Mouse (Mus musculus) forebrain, embryonic 16.5 days (tissue): ENCODE data around the gene Dab2ip. TPM values are rescaled to one million over a fixed set of nuclear protein-coding genes. Genes with fewer than 3 reads are reported as not detected.

Source experiments
- ATAC-seq: fragments of 200-750 bp; cut with Nextera tagmentation; 2 replicates; pipeline ENCODE4 v1.8.0; 2017; ENCODE audit warnings: mild to moderate bottlenecking, moderate library complexity
- H3K27ac ChIP-seq: fragments of 300-500 bp; sonication (generic); 2 replicates; pipeline ENCODE4 v1.5.1; 2014; ENCODE audit warnings: low read length, control low read depth
- H3K27me3 ChIP-seq: fragments of 300-500 bp; sonication (generic); replicated peaks from 2 replicates; pipeline ENCODE4 v1.6.1; 2014; ENCODE audit warnings: low read length; ENCODE audit not compliant: control insufficient read depth, insufficient read depth
- H3K36me3 ChIP-seq: fragments of 300-500 bp; sonication (generic); 2 replicates; pipeline ENCODE4 v1.6.1; 2014; ENCODE audit not compliant: control insufficient read depth, insufficient read depth
- H3K4me1 ChIP-seq: fragments of 300-500 bp; sonication (generic); replicated peaks from 2 replicates; pipeline ENCODE4 v1.6.1; 2014; ENCODE audit warnings: low read length; ENCODE audit not compliant: control insufficient read depth, insufficient read depth
- H3K4me2 ChIP-seq: fragments of 300-500 bp; sonication (generic); 2 replicates; pipeline ENCODE4 v1.6.1; 2014; ENCODE audit warnings: mild to moderate bottlenecking, low read length, control low read depth
- H3K4me3 ChIP-seq: fragments of 300-500 bp; sonication (generic); replicated peaks from 2 replicates; pipeline ENCODE4 v1.5.1; 2014; ENCODE audit warnings: mild to moderate bottlenecking, low read length, control low read depth
- H3K9ac ChIP-seq: fragments of 300-500 bp; sonication (generic); replicated peaks from 2 replicates; pipeline ENCODE4 v1.6.1; 2014; ENCODE audit warnings: low read depth, low read length, control low read depth
- H3K9me3 ChIP-seq: fragments of 300-500 bp; sonication (generic); 2 replicates; pipeline ENCODE4 v1.6.1; 2016; ENCODE audit warnings: low read length; ENCODE audit not compliant: control insufficient read depth
- WGBS: fragments of 180-500 bp; shearing (Covaris S2); extraction: QIAGEN DNeasy Blood & Tissue Kit; methylation state at CpG from one replicate; pipeline ENCODE4 v1.1.7; 2014; 5-methylcytosine and 5-hydroxymethylcytosine counted together
- polyA plus RNA-seq: library from polyadenylated mRNA; unstranded; fragments of >200 nt; fragmentation: Nextera tagmentation; extraction: Ambion mirVana; gene quantifications from 2 replicates; pipeline ENCODE4 v1.2.1, GENCODE M21; 2015

Gene Dab2ip
- polyA plus RNA-seq, 1 experiment from 2014 or later, result 42.8 TPM

DNA sequence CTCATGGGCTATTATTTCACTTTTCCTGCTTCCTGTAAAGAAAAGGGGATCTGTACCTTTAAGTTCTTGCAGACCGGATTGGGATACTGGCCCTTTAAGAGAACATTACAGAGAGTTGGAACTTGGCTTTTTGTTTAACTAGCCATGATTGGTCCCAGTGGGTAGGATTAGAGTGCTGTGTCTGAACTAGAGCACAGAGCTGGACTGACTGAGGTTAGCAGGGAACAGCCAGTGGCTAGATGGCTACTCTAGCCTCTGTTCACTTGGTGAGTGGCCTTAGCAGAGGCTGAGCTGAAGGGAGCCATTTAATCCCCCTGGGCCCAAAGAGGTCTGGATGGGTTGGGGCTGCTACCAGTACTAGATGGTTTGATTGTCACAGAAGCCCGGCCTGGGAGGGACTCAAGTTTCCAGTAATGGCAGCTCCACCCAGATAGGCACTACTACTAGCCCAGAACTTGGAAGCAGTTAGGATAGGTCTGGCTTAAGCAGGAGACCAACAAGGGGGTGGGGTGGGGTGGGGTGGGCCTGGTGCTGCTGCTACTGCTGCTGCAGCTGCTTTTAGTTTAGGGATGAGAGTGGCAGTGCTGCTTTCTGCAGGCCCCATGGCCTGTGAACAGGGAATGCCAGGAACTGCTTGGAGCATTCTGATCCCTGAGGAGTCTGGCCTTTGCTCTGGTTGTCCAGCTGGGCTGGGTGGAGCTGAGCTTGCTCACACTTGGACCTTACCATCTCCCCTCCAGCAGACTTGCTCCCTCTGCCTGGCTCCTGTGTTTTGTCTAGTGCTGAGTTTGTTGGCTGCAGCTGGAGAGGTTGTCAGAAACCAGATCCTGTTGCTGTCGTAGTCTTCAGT, 138.7 kb downstream of the Dab2ip start:
- Histone ChIP-seq H3K9ac (no peak overlapping the region), H3K27ac (peak overlapping the region; percentile 48; the same call in 1 of the 2 replicates), H3K4me2 (no peak overlapping the region), H3K36me3 (no peaks in the 10 kb centered on the region), H3K4me1 (peaks cover 53% of the 10 kb centered on the region), H3K27me3 (no peaks in the 10 kb centered on the region), H3K4me3 (no peak overlapping the region), H3K9me3 (no peaks in the 10 kb centered on the region)
- peak; percentile 29; the same call in 1 of the 2 replicates for ATAC-seq
- WGBS, result 31% methylated on average over 3 of the region's 3 CpGs

DNA sequence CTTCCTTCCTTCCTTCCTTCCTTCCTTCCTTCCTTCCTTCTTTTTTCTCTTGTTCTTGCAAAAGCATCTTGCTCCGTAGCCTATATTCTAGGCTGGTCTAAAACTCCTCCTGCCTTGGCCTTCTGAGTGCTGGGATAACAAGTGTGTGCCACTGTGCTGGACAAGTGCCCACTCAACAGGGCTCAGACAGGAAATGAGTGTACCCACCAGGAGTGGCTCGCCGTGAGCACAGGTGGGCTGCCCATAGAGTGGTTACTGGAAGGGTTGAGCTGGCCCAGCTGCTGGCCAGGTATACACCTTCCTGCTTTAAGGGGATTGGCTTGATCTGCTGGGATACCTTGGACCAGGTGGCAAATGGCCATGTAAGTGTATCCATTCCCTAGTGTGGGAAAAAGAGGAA, 139.7 kb downstream of the Dab2ip start:
- H3K36me3 ChIP-seq, result no peaks in the 10 kb centered on the region
- WGBS, result 90% methylated on average over 3 of the region's 3 CpGs

DNA sequence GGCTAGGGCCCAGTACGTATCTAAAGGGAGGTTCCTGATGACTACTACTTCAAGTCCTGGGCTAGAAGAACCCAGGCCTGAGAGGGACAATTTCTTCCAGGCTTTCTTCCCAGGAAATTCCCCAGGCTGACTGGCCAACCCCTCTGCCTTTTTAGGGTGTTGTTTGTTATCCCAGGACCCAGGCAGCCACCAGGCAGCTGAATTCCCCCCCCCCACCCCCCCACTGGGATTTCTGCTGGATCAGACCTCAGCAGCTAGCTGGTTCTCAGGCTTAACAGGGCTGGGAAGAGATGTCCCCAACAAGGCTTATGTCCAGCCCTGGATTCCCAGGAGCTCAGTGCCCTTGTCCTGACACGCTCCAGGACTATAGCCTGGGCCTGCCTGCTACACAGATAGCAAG, 142.9 kb downstream of the Dab2ip start:
- Histone ChIP-seq H3K9me3 (no peaks in the 10 kb centered on the region), H3K27ac (no peak overlapping the region), H3K9ac (no peak overlapping the region), H3K27me3 (no peaks in the 10 kb centered on the region), H3K4me3 (no peak overlapping the region), H3K36me3 (no peaks in the 10 kb centered on the region), H3K4me1 (peaks cover 27% of the 10 kb centered on the region), H3K4me2 (no peak overlapping the region)
- no peak for ATAC-seq
- 86% methylated on average over 2 of the region's 2 CpGs for WGBS

More for the DNA sequence above, 139.7 kb downstream of the Dab2ip start:
- Histone ChIP-seq H3K4me1 (peaks cover 47% of the 10 kb centered on the region), H3K27me3 (no peaks in the 10 kb centered on the region), H3K9ac (no peak overlapping the region), H3K9me3 (no peaks in the 10 kb centered on the region), H3K4me2 (no peak overlapping the region), H3K4me3 (no peak overlapping the region), H3K27ac (no peak overlapping the region)
- ATAC-seq, result no peak

GRCm38 (mm10) chr2:35702001-35702400, 143.9 kb downstream of the Dab2ip start:
- Histone ChIP-seq H3K27ac (no peak overlapping the region), H3K9ac (no peak overlapping the region), H3K36me3 (no peaks in the 10 kb centered on the region), H3K4me3 (no peak overlapping the region), H3K4me2 (no peak overlapping the region), H3K4me1 (peaks cover 16% of the 10 kb centered on the region), H3K27me3 (no peaks in the 10 kb centered on the region), H3K9me3 (no peaks in the 10 kb centered on the region)
- no peak for ATAC-seq
- WGBS, result 79% methylated on average over 7 of the region's 7 CpGs

- no peaks in the 10 kb centered on the region for H3K27me3 ChIP-seq
- peak; percentile 34; the same call in 1 of the 2 replicates for ATAC-seq
- H3K9ac ChIP-seq, result no peak overlapping the region
Observed at GRCm38 (mm10) chr2:35702608-35703007, 144.5 kb downstream of the Dab2ip start.

GRCm38 (mm10) chr2:35703241-35703640, 145.2 kb downstream of the Dab2ip start:
- H3K27me3 ChIP-seq, result no peaks in the 10 kb centered on the region
- no peak for ATAC-seq
- no peaks in the 10 kb centered on the region for H3K36me3 ChIP-seq
- H3K9me3 ChIP-seq, result no peaks in the 10 kb centered on the region
- H3K4me2 ChIP-seq, result no peak overlapping the region
- no peak overlapping the region for H3K4me3 ChIP-seq
- peaks cover 12% of the 10 kb centered on the region for H3K4me1 ChIP-seq
- H3K27ac ChIP-seq, result no peak overlapping the region
- no peak overlapping the region for H3K9ac ChIP-seq
- WGBS, result 89% methylated on average over 3 of the region's 3 CpGs

More at GRCm38 (mm10) chr2:35702608-35703007, 144.5 kb downstream of the Dab2ip start:
- 30% methylated on average over 6 of the region's 6 CpGs for WGBS
- no peak overlapping the region for H3K4me3 ChIP-seq
- no peaks in the 10 kb centered on the region for H3K9me3 ChIP-seq
- H3K4me1 ChIP-seq, result peaks cover 12% of the 10 kb centered on the region
- no peak overlapping the region for H3K4me2 ChIP-seq
- no peaks in the 10 kb centered on the region for H3K36me3 ChIP-seq
- H3K27ac ChIP-seq, result no peak overlapping the region

- Histone ChIP-seq H3K36me3 (peaks cover 9% of the 10 kb centered on the region), H3K4me3 (no peak overlapping the region), H3K27ac (no peak overlapping the region), H3K9ac (no peak overlapping the region), H3K27me3 (no peaks in the 10 kb centered on the region), H3K4me2 (no peak overlapping the region), H3K9me3 (no peaks in the 10 kb centered on the region), H3K4me1 (peaks cover 9% of the 10 kb centered on the region; the same call in 1 of the 2 replicates)
- ATAC-seq, result no peak
- 96% methylated on average over 5 of the region's 5 CpGs for WGBS
Observed at GRCm38 (mm10) chr2:35712611-35713010, 154.5 kb downstream of the Dab2ip start.

DNA sequence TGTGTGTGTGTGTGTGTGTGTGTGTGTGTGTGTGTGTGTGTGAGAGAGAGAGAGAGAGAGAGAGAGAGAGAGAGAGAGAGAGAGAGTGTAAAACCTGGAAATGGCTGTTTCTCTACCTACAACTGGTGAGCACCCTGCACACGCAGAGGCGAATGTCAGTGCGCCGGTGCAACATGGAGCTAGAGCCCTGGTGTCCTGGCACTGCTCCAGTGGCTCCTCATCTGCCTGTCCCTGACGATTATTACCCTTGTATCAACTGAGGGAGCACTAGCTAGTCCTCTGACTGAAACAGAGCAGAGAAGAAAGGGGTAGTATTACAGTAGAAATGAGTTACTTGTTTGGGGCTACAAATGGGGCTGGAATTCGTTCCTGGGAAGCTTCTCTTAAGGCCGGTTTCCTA, 155.4 kb downstream of the Dab2ip start:
- Histone ChIP-seq H3K4me2 (no peak overlapping the region), H3K9me3 (no peaks in the 10 kb centered on the region), H3K4me3 (no peak overlapping the region), H3K9ac (no peak overlapping the region), H3K4me1 (peaks cover 9% of the 10 kb centered on the region; the same call in 1 of the 2 replicates), H3K27me3 (no peaks in the 10 kb centered on the region), H3K27ac (no peak overlapping the region), H3K36me3 (peaks cover 9% of the 10 kb centered on the region)
- WGBS, result 80% methylated on average over 7 of the region's 7 CpGs
- no peak for ATAC-seq

DNA sequence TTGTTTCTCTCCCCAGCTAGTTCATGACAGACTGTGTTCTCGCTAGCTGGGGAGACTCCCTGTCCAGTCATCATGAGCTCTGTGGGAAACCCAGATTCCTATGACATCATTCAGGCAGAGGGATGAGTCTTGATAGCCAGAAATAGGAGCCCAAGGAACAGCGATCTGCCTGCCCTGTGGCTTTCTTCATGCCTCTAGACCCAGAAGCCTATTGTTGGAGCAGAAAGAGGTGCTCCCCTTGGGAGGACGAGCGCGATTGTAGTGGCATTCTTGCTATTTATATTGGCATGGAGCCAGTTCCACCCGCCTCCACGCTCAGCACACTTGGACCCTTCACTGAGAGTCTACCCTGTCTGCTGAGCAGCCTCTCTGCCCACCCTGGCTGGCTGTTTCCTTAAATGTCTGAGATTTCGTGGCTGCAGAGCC, 156.7 kb downstream of the Dab2ip start:
- Histone ChIP-seq H3K36me3 (peaks cover 10% of the 10 kb centered on the region), H3K27me3 (no peaks in the 10 kb centered on the region), H3K4me1 (peaks cover 9% of the 10 kb centered on the region; the same call in 1 of the 2 replicates), H3K4me2 (no peak overlapping the region), H3K27ac (no peak overlapping the region), H3K9me3 (no peaks in the 10 kb centered on the region), H3K9ac (no peak overlapping the region), H3K4me3 (no peak overlapping the region)
- no peak for ATAC-seq
- 36% methylated on average over 8 of the region's 8 CpGs for WGBS
